Mouse (Mus musculus): Measurements from ENCODE around the gene Polr3a. TPM values are rescaled to one million over a fixed set of nuclear protein-coding genes. Genes with fewer than 3 reads are reported as not detected.
A peak's percentile ranks its signal among the peaks of the same experiment; 100 is the strongest.
"Not testable (repeated sequence)": the region's sequence is repeated elsewhere in the genome, so short reads cannot be mapped to it uniquely, and the experiment has no call there.

The Polr3a gene
- polyA plus RNA-seq, 1 experiment from 2014 or later = 22.2 TPM

- Histone ChIP-seq H3K27me3 (no peaks in the 10 kb centered on the region), H3K4me3 (replicated peaks) (peak overlapping the region; percentile 80), H3K4me2 (replicated peaks) (peak overlapping the region; percentile 69), H3K9me3 (replicated peaks) (no peaks in the 10 kb centered on the region), H3K36me3 (peaks cover 42% of the 10 kb centered on the region), H3K27ac (replicated peaks) (peak overlapping the region; percentile 86), H3K9ac (peak overlapping the region; percentile 96), H3K4me1 (peaks cover 41% of the 10 kb centered on the region)
- WGBS = 3% methylated on average over 11 of the region's 11 CpGs
- ATAC-seq (ENCODE audit: insufficient number of reproducible peaks, low FRiP score, low TSS enrichment, low read depth) = no peak
Measured at GRCm38 (mm10) chr14:24491266-24491981, 4.6 kb upstream of the Polr3a start.

GRCm38 (mm10) chr14:24490468-24491265 lies 3.8 kb upstream of the Polr3a start:
- H3K27ac ChIP-seq (replicated peaks) = peak overlapping the region; percentile 86
- H3K36me3 ChIP-seq = peaks cover 35% of the 10 kb centered on the region
- WGBS = under 1% methylated on average over 64 of the region's 64 CpGs
- H3K9me3 ChIP-seq (replicated peaks) = no peaks in the 10 kb centered on the region
- H3K27me3 ChIP-seq = no peaks in the 10 kb centered on the region
- peak overlapping the region; percentile 69 for H3K4me2 ChIP-seq (replicated peaks)
- peak overlapping the region; percentile 80 for H3K4me3 ChIP-seq (replicated peaks)
- peak; percentile 95 for ATAC-seq (ENCODE audit: insufficient number of reproducible peaks, low FRiP score, low TSS enrichment, low read depth)
- peaks cover 46% of the 10 kb centered on the region for H3K4me1 ChIP-seq
- H3K9ac ChIP-seq = peak overlapping the region; percentile 96

- H3K9me3 ChIP-seq (replicated peaks); ATAC-seq (ENCODE audit: insufficient number of reproducible peaks, low FRiP score, low TSS enrichment, low read depth): not testable (repeated sequence)
- WGBS = 89% methylated on average over 7 of the region's 7 CpGs
Measured at GRCm38 (mm10) chr14:24489772-24490171, 2.9 kb upstream of the Polr3a start.

GRCm38 (mm10) chr14:24486241-24486767 lies 554 bp downstream of the Polr3a start:
- Histone ChIP-seq H3K9ac (peak overlapping the region; percentile 80), H3K4me2 (replicated peaks) (peak overlapping the region; percentile 60), H3K9me3 (replicated peaks) (no peaks in the 10 kb centered on the region), H3K27me3 (no peaks in the 10 kb centered on the region), H3K27ac (replicated peaks) (no peak overlapping the region), H3K4me1 (peaks cover 13% of the 10 kb centered on the region), H3K4me3 (replicated peaks) (peak overlapping the region; percentile 95), H3K36me3 (peaks cover 33% of the 10 kb centered on the region)
- WGBS = 5% methylated on average over 13 of the region's 13 CpGs
- no peak for ATAC-seq (ENCODE audit: insufficient number of reproducible peaks, low FRiP score, low TSS enrichment, low read depth)

More at GRCm38 (mm10) chr14:24489772-24490171, 2.9 kb upstream of the Polr3a start:
- Histone ChIP-seq H3K36me3 (peaks cover 27% of the 10 kb centered on the region), H3K4me1 (peaks cover 45% of the 10 kb centered on the region)
- not testable (repeated sequence) for H3K27ac ChIP-seq (replicated peaks); H3K27me3 ChIP-seq; H3K4me3 ChIP-seq (replicated peaks); H3K4me2 ChIP-seq (replicated peaks); H3K9ac ChIP-seq

- no peak overlapping the region for H3K9ac ChIP-seq
- no peak overlapping the region for H3K4me3 ChIP-seq (replicated peaks)
- H3K27ac ChIP-seq (replicated peaks) = no peak overlapping the region
- no peak for ATAC-seq (ENCODE audit: insufficient number of reproducible peaks, low FRiP score, low TSS enrichment, low read depth)
- H3K4me2 ChIP-seq (replicated peaks) = no peak overlapping the region
- H3K4me1 ChIP-seq = no peaks in the 10 kb centered on the region
- 83% methylated on average over 6 of the region's 6 CpGs for WGBS
- no peaks in the 10 kb centered on the region for H3K9me3 ChIP-seq (replicated peaks)
- H3K36me3 ChIP-seq = peaks cover 94% of the 10 kb centered on the region
- H3K27me3 ChIP-seq = no peaks in the 10 kb centered on the region
Measured at GRCm38 (mm10) chr14:24468806-24469205, 18.1 kb downstream of the Polr3a start.

GRCm38 (mm10) chr14:24458191-24458590 lies 28.7 kb downstream of the Polr3a start:
- no peak overlapping the region for H3K27ac ChIP-seq (replicated peaks)
- no peaks in the 10 kb centered on the region for H3K9me3 ChIP-seq (replicated peaks)
- H3K9ac ChIP-seq = no peak overlapping the region
- 87% methylated on average over 3 of the region's 3 CpGs for whole genome bisulfite sequencing
- H3K36me3 ChIP-seq = peaks cover 96% of the 10 kb centered on the region
- no peaks in the 10 kb centered on the region for H3K4me1 ChIP-seq
- no peaks in the 10 kb centered on the region for H3K27me3 ChIP-seq
- no peak overlapping the region for H3K4me3 ChIP-seq (replicated peaks)
- no peak for ATAC-seq (ENCODE audit: insufficient number of reproducible peaks, low FRiP score, low TSS enrichment, low read depth)
- no peak overlapping the region for H3K4me2 ChIP-seq (replicated peaks)

- H3K36me3 ChIP-seq = peaks cover 18% of the 10 kb centered on the region
- not testable (repeated sequence) for H3K4me1 ChIP-seq; H3K9ac ChIP-seq; ATAC-seq (ENCODE audit: insufficient number of reproducible peaks, low FRiP score, low TSS enrichment, low read depth); H3K9me3 ChIP-seq (replicated peaks); H3K27ac ChIP-seq (replicated peaks); H3K4me3 ChIP-seq (replicated peaks); H3K27me3 ChIP-seq; H3K4me2 ChIP-seq (replicated peaks)
- WGBS = 87% methylated on average over 4 of the region's 4 CpGs
Measured at GRCm38 (mm10) chr14:24443529-24443928, 43.3 kb downstream of the Polr3a start.

Other genes starting within 250 kb of the Polr3a start
- gene Dlg5, start 241.1 kb downstream of the Polr3a start, polyA plus RNA-seq (2015; fragmentation: Nextera tagmentation; extraction: Ambion mirVana) = 20.3 and 22.1 TPM in 2 replicates
- gene E330034G19Rik, start 193.8 kb downstream of the Polr3a start, polyA plus RNA-seq (2015; fragmentation: Nextera tagmentation; extraction: Ambion mirVana) = 0.12 and 0.20 TPM in 2 replicates
- 863 and 870 TPM in 2 replicates for gene Rps24, start 67 bp upstream of the Polr3a start, polyA plus RNA-seq (2015; fragmentation: Nextera tagmentation; extraction: Ambion mirVana)